Mouse (Mus musculus): ENCODE measurements around the gene Lpar1. TPM values are rescaled to one million over a fixed set of nuclear protein-coding genes. Genes with fewer than 3 reads are reported as not detected.
"Not testable (repeated sequence)": the region's sequence is repeated elsewhere in the genome, so short reads cannot be mapped to it uniquely, and the experiment has no call there.

Lpar1 gene
- total and polyA plus RNA-seq, 3 experiments, result 0.22 TPM; not detected in 2

GRCm38 (mm10) chr4:58551820-58552219, 1.9 kb downstream of the Lpar1 start:
- Histone ChIP-seq H3K36me3 (replicated peaks) (no peaks in the 10 kb centered on the region), H3K4me3 (ENCODE audit: low read depth, low read length) (no peak overlapping the region), H3K27me3 (ENCODE audit: insufficient read depth, low read length) (no peaks in the 10 kb centered on the region), H3K9me3 (replicated peaks) (peaks cover 32% of the 10 kb centered on the region), H3K4me1 (ENCODE audit: insufficient read depth, low read depth, low read length) (no peaks in the 10 kb centered on the region)
- no peak for DNase-seq (ENCODE audit: low spot score)
- no peak for TF ChIP-seq GATA1 (IDR thresholded peaks at IDR 0.05; ENCODE audit: borderline replicate concordance, low read length)
- TF ChIP-seq POLR2AphosphoS5 (IDR thresholded peaks at IDR 0.05; ENCODE audit: insufficient replicate concordance, low read depth, low read length), result no peak
- TF ChIP-seq GATA2 (IDR thresholded peaks at IDR 0.05; ENCODE audit: borderline replicate concordance, low read depth, low read length), result no peak
- TF ChIP-seq TAL1 (conservative IDR thresholded peaks at IDR 0.05; ENCODE audit: low read depth, low read length), result no peak
- TF ChIP-seq CTCF (IDR thresholded peaks at IDR 0.05; ENCODE audit: low read depth, low read length), result no peak
- ATAC-seq (ENCODE audit: extremely low read depth, insufficient number of reproducible peaks, low FRiP score, poor library complexity, severe bottlenecking), result no peak

GRCm38 (mm10) chr4:58547725-58548124, 6.0 kb downstream of the Lpar1 start:
- TF ChIP-seq CTCF (IDR thresholded peaks at IDR 0.05; ENCODE audit: low read depth, low read length) (no peak), GATA2 (IDR thresholded peaks at IDR 0.05; ENCODE audit: borderline replicate concordance, low read depth, low read length) (no peak), POLR2AphosphoS5 (IDR thresholded peaks at IDR 0.05; ENCODE audit: insufficient replicate concordance, low read depth, low read length) (no peak), TAL1 (conservative IDR thresholded peaks at IDR 0.05; ENCODE audit: low read depth, low read length) (no peak), GATA1 (IDR thresholded peaks at IDR 0.05; ENCODE audit: borderline replicate concordance, low read length) (no peak)
- no peak for ATAC-seq (ENCODE audit: extremely low read depth, insufficient number of reproducible peaks, low FRiP score, poor library complexity, severe bottlenecking)
- Histone ChIP-seq H3K36me3 (replicated peaks) (no peaks in the 10 kb centered on the region), H3K4me1 (ENCODE audit: insufficient read depth, low read depth, low read length) (no peaks in the 10 kb centered on the region), H3K9me3 (replicated peaks) (peaks cover 28% of the 10 kb centered on the region), H3K4me3 (ENCODE audit: low read depth, low read length) (no peak overlapping the region), H3K27me3 (ENCODE audit: insufficient read depth, low read length) (no peaks in the 10 kb centered on the region)
- DNase-seq (ENCODE audit: low spot score), result no peak

- no peaks in the 10 kb centered on the region for H3K4me1 ChIP-seq (ENCODE audit: insufficient read depth, low read depth, low read length)
- DNase-seq (ENCODE audit: low spot score) (no peak), ATAC-seq (ENCODE audit: extremely low read depth, insufficient number of reproducible peaks, low FRiP score, poor library complexity, severe bottlenecking) (no peak)
- H3K4me3 ChIP-seq (ENCODE audit: low read depth, low read length), result no peak overlapping the region
- TF ChIP-seq GATA1 (IDR thresholded peaks at IDR 0.05; ENCODE audit: borderline replicate concordance, low read length) (no peak), GATA2 (IDR thresholded peaks at IDR 0.05; ENCODE audit: borderline replicate concordance, low read depth, low read length) (no peak), POLR2AphosphoS5 (IDR thresholded peaks at IDR 0.05; ENCODE audit: insufficient replicate concordance, low read depth, low read length) (no peak)
- no peaks in the 10 kb centered on the region for H3K27me3 ChIP-seq (ENCODE audit: insufficient read depth, low read length)
- peaks cover 26% of the 10 kb centered on the region for H3K9me3 ChIP-seq (replicated peaks)
- no peaks in the 10 kb centered on the region for H3K36me3 ChIP-seq (replicated peaks)
These were observed 6.5 kb downstream of the Lpar1 start for GRCm38 (mm10) chr4:58547273-58547565.

GRCm38 (mm10) chr4:58546441-58547272, 7.0 kb downstream of the Lpar1 start:
- Histone ChIP-seq H3K27me3 (ENCODE audit: insufficient read depth, low read length) (no peaks in the 10 kb centered on the region), H3K9me3 (replicated peaks) (peaks cover 23% of the 10 kb centered on the region), H3K4me1 (ENCODE audit: insufficient read depth, low read depth, low read length) (no peaks in the 10 kb centered on the region), H3K4me3 (ENCODE audit: low read depth, low read length) (no peak overlapping the region), H3K36me3 (replicated peaks) (no peaks in the 10 kb centered on the region)
- no peak for DNase-seq (ENCODE audit: low spot score)
- ATAC-seq (ENCODE audit: extremely low read depth, insufficient number of reproducible peaks, low FRiP score, poor library complexity, severe bottlenecking), result no peak
- TF ChIP-seq TAL1 (conservative IDR thresholded peaks at IDR 0.05; ENCODE audit: low read depth, low read length), result no peak

GRCm38 (mm10) chr4:58545888-58546432, 7.7 kb downstream of the Lpar1 start:
- Histone ChIP-seq H3K4me1 (ENCODE audit: insufficient read depth, low read depth, low read length) (no peaks in the 10 kb centered on the region), H3K36me3 (replicated peaks) (no peaks in the 10 kb centered on the region), H3K9me3 (replicated peaks) (peaks cover 26% of the 10 kb centered on the region), H3K4me3 (ENCODE audit: low read depth, low read length) (no peak overlapping the region), H3K27me3 (ENCODE audit: insufficient read depth, low read length) (no peaks in the 10 kb centered on the region)
- TF ChIP-seq TAL1 (conservative IDR thresholded peaks at IDR 0.05; ENCODE audit: low read depth, low read length) (no peak), GATA2 (IDR thresholded peaks at IDR 0.05; ENCODE audit: borderline replicate concordance, low read depth, low read length) (no peak), CTCF (IDR thresholded peaks at IDR 0.05; ENCODE audit: low read depth, low read length) (no peak), POLR2AphosphoS5 (IDR thresholded peaks at IDR 0.05; ENCODE audit: insufficient replicate concordance, low read depth, low read length) (no peak), GATA1 (IDR thresholded peaks at IDR 0.05; ENCODE audit: borderline replicate concordance, low read length) (no peak)
- ATAC-seq (ENCODE audit: extremely low read depth, insufficient number of reproducible peaks, low FRiP score, poor library complexity, severe bottlenecking) (no peak), DNase-seq (ENCODE audit: low spot score) (no peak)

- Histone ChIP-seq H3K36me3 (replicated peaks) (no peaks in the 10 kb centered on the region), H3K9me3 (replicated peaks) (peaks cover 35% of the 10 kb centered on the region), H3K27me3 (ENCODE audit: insufficient read depth, low read length) (no peaks in the 10 kb centered on the region), H3K4me1 (ENCODE audit: insufficient read depth, low read depth, low read length) (no peaks in the 10 kb centered on the region), H3K4me3 (ENCODE audit: low read depth, low read length) (no peak overlapping the region)
- TF ChIP-seq POLR2AphosphoS5 (IDR thresholded peaks at IDR 0.05; ENCODE audit: insufficient replicate concordance, low read depth, low read length), result no peak
- TF ChIP-seq GATA1 (IDR thresholded peaks at IDR 0.05; ENCODE audit: borderline replicate concordance, low read length), result no peak
- no peak for TF ChIP-seq GATA2 (IDR thresholded peaks at IDR 0.05; ENCODE audit: borderline replicate concordance, low read depth, low read length)
- TF ChIP-seq CTCF (IDR thresholded peaks at IDR 0.05; ENCODE audit: low read depth, low read length), result no peak
- DNase-seq (ENCODE audit: low spot score) (no peak), ATAC-seq (ENCODE audit: extremely low read depth, insufficient number of reproducible peaks, low FRiP score, poor library complexity, severe bottlenecking) (no peak)
These were observed 10.5 kb downstream of the Lpar1 start for GRCm38 (mm10) chr4:58543171-58543570.

- H3K36me3 ChIP-seq (replicated peaks); H3K4me3 ChIP-seq (ENCODE audit: low read depth, low read length); H3K27me3 ChIP-seq (ENCODE audit: insufficient read depth, low read length); H3K4me1 ChIP-seq (ENCODE audit: insufficient read depth, low read depth, low read length); DNase-seq (ENCODE audit: low spot score); ATAC-seq (ENCODE audit: extremely low read depth, insufficient number of reproducible peaks, low FRiP score, poor library complexity, severe bottlenecking): not testable (repeated sequence)
- H3K9me3 ChIP-seq (replicated peaks), result peaks cover 34% of the 10 kb centered on the region
These were observed 11.0 kb downstream of the Lpar1 start for GRCm38 (mm10) chr4:58542656-58543055.

Measured in G1E (cell line).